Mouse (Mus musculus): ENCODE results near the gene Prcp. TPM values are rescaled to one million over a fixed set of nuclear protein-coding genes. Genes with fewer than 3 reads are reported as not detected.

The Prcp gene
- polyA plus RNA-seq, 1 experiment from 2014 or later, result 18.9 TPM

DNA sequence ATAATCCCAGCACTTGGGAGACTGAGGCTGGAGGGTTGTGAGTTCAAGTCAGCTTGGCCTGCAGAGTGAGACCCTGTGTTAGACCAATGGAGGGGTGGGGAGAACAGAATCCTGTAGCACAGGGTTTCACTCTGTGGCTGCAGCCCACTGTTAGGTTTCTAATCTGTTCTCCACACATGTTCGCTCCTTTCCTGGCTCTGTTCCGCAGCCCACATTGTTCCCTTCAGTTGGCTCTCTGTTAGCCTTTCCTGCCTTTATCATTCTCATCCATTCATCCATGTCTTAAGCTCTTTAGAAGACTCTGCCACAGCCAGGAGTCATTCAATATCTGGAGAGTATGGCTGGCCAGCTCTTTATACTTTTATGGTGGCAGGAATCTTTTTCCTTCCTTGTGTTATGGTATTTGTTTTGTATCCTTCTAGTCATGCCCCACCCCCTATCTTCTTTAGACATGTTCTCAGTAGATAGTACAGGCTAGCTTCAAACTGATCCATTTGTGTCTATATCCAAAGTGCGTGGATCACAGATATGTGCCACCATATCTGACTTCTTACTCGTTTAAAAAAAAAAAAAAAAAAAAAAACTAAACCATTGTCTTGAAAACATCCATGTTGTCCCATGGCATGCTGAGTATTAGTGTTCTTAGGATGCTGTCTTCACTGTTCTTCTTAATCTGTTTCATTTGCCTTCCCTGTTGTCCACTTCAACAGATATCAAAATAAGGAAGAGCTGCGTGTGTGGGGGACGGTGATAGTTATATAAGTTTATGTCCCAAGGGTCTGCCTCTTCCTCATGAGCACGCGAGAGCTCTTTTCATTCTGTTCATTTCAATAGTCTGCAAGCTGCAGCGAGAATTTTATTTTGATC is 9.8 kb downstream of the Prcp start:
- no peaks in the 10 kb centered on the region for H3K9me3 ChIP-seq (replicated peaks; ENCODE audit: control insufficient read depth, low read length, poor library complexity, severe bottlenecking)
- WGBS, result 82% methylated on average over 9 of the region's 9 CpGs
- H3K4me1 ChIP-seq (ENCODE audit: control insufficient read depth, insufficient read depth, low read length), result no peaks in the 10 kb centered on the region
- no peak overlapping the region for H3K9ac ChIP-seq (ENCODE audit: low read depth, low read length)
- no peaks in the 10 kb centered on the region for H3K27me3 ChIP-seq (ENCODE audit: control insufficient read depth, insufficient read depth, low read depth, low read length)
- H3K36me3 ChIP-seq (ENCODE audit: control insufficient read depth, insufficient read depth, low read length), result no peaks in the 10 kb centered on the region
- no peak overlapping the region for H3K4me2 ChIP-seq (ENCODE audit: low read length)
- no peak overlapping the region for H3K27ac ChIP-seq (ENCODE audit: low read length)
- ATAC-seq, result no peak
- H3K4me3 ChIP-seq (ENCODE audit: low read depth, low read length), result no peak overlapping the region

DNA sequence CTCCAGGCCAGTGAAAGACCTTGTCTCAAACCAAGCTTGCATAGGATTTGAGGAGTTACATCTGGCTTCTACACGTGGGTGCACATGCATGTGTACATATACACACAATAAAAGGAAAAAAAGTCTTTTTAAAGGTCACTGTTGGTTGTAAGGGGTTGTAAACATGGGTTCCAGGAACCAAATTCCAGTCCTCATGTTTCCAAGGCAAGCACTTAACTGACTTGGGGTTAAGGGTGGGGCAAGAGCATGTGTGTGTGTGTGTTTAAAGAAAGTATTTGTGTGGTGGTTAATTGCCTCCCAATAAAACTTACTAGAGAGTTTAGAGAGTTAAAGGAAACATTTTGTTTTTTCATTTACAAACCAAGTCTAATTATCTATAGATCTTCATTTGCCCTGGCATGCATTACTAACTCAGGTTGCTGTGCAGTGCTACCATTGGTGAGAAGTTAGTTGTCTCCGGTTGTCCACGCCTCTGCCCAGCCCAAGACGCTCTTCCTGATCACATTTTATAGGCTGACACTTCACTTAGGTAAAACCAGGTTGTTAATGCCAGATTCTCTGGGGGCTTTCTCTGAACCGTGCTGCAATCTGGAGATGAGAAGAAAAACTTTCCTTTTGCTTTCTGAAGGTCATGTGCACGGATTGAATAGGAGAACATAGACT is 10.9 kb downstream of the Prcp start:
- Histone ChIP-seq H3K9ac (ENCODE audit: low read depth, low read length) (no peak overlapping the region), H3K9me3 (replicated peaks; ENCODE audit: control insufficient read depth, low read length, poor library complexity, severe bottlenecking) (no peaks in the 10 kb centered on the region), H3K4me1 (ENCODE audit: control insufficient read depth, insufficient read depth, low read length) (no peaks in the 10 kb centered on the region), H3K27ac (ENCODE audit: low read length) (no peak overlapping the region), H3K4me2 (ENCODE audit: low read length) (no peak overlapping the region), H3K36me3 (ENCODE audit: control insufficient read depth, insufficient read depth, low read length) (no peaks in the 10 kb centered on the region), H3K27me3 (ENCODE audit: control insufficient read depth, insufficient read depth, low read depth, low read length) (no peaks in the 10 kb centered on the region), H3K4me3 (ENCODE audit: low read depth, low read length) (no peak overlapping the region)
- no peak for ATAC-seq
- 87% methylated on average over 6 of the region's 6 CpGs for WGBS

- 87% methylated on average over 7 of the region's 7 CpGs for WGBS
- no peaks in the 10 kb centered on the region for H3K36me3 ChIP-seq (ENCODE audit: control insufficient read depth, insufficient read depth, low read length)
- H3K4me3 ChIP-seq (ENCODE audit: low read depth, low read length), result no peak overlapping the region
- no peaks in the 10 kb centered on the region for H3K4me1 ChIP-seq (ENCODE audit: control insufficient read depth, insufficient read depth, low read length)
- no peak for ATAC-seq
- no peak overlapping the region for H3K9ac ChIP-seq (ENCODE audit: low read depth, low read length)
- H3K9me3 ChIP-seq (replicated peaks; ENCODE audit: control insufficient read depth, low read length, poor library complexity, severe bottlenecking), result no peaks in the 10 kb centered on the region
- H3K27ac ChIP-seq (ENCODE audit: low read length), result no peak overlapping the region
- H3K27me3 ChIP-seq (ENCODE audit: control insufficient read depth, insufficient read depth, low read depth, low read length), result no peaks in the 10 kb centered on the region
- no peak overlapping the region for H3K4me2 ChIP-seq (ENCODE audit: low read length)
These were observed 12.5 kb downstream of the Prcp start for GRCm38 (mm10) chr7:92886801-92887200.

GRCm38 (mm10) chr7:92887230-92887629 is 13.0 kb downstream of the Prcp start:
- H3K9ac ChIP-seq (ENCODE audit: low read depth, low read length), result no peak overlapping the region
- no peak overlapping the region for H3K4me2 ChIP-seq (ENCODE audit: low read length)
- ATAC-seq, result no peak
- no peak overlapping the region for H3K27ac ChIP-seq (ENCODE audit: low read length)
- no peaks in the 10 kb centered on the region for H3K9me3 ChIP-seq (replicated peaks; ENCODE audit: control insufficient read depth, low read length, poor library complexity, severe bottlenecking)
- WGBS, result 95% methylated on average over 5 of the region's 5 CpGs
- no peaks in the 10 kb centered on the region for H3K36me3 ChIP-seq (ENCODE audit: control insufficient read depth, insufficient read depth, low read length)
- no peaks in the 10 kb centered on the region for H3K4me1 ChIP-seq (ENCODE audit: control insufficient read depth, insufficient read depth, low read length)
- H3K27me3 ChIP-seq (ENCODE audit: control insufficient read depth, insufficient read depth, low read depth, low read length), result no peaks in the 10 kb centered on the region
- no peak overlapping the region for H3K4me3 ChIP-seq (ENCODE audit: low read depth, low read length)

GRCm38 (mm10) chr7:92890211-92890610 is 15.9 kb downstream of the Prcp start:
- no peak for ATAC-seq
- H3K4me1 ChIP-seq (ENCODE audit: control insufficient read depth, insufficient read depth, low read length), result no peaks in the 10 kb centered on the region
- WGBS, result 62% methylated on average over 1 of the region's 1 CpGs
- H3K4me2 ChIP-seq (ENCODE audit: low read length), result no peak overlapping the region
- H3K27me3 ChIP-seq (ENCODE audit: control insufficient read depth, insufficient read depth, low read depth, low read length), result no peaks in the 10 kb centered on the region
- H3K9ac ChIP-seq (ENCODE audit: low read depth, low read length), result no peak overlapping the region
- no peak overlapping the region for H3K4me3 ChIP-seq (ENCODE audit: low read depth, low read length)
- H3K9me3 ChIP-seq (replicated peaks; ENCODE audit: control insufficient read depth, low read length, poor library complexity, severe bottlenecking), result no peaks in the 10 kb centered on the region
- H3K27ac ChIP-seq (ENCODE audit: low read length), result no peak overlapping the region
- no peaks in the 10 kb centered on the region for H3K36me3 ChIP-seq (ENCODE audit: control insufficient read depth, insufficient read depth, low read length)

GRCm38 (mm10) chr7:92890618-92891230 is 16.5 kb downstream of the Prcp start:
- no peaks in the 10 kb centered on the region for H3K36me3 ChIP-seq (ENCODE audit: control insufficient read depth, insufficient read depth, low read length)
- no peak overlapping the region for H3K4me2 ChIP-seq (ENCODE audit: low read length)
- 63% methylated on average over 4 of the region's 4 CpGs for WGBS
- ATAC-seq, result no peak
- H3K9me3 ChIP-seq (replicated peaks; ENCODE audit: control insufficient read depth, low read length, poor library complexity, severe bottlenecking), result no peaks in the 10 kb centered on the region
- H3K4me1 ChIP-seq (ENCODE audit: control insufficient read depth, insufficient read depth, low read length), result no peaks in the 10 kb centered on the region
- no peak overlapping the region for H3K4me3 ChIP-seq (ENCODE audit: low read depth, low read length)
- no peak overlapping the region for H3K9ac ChIP-seq (ENCODE audit: low read depth, low read length)
- no peak overlapping the region for H3K27ac ChIP-seq (ENCODE audit: low read length)
- no peaks in the 10 kb centered on the region for H3K27me3 ChIP-seq (ENCODE audit: control insufficient read depth, insufficient read depth, low read depth, low read length)

DNA sequence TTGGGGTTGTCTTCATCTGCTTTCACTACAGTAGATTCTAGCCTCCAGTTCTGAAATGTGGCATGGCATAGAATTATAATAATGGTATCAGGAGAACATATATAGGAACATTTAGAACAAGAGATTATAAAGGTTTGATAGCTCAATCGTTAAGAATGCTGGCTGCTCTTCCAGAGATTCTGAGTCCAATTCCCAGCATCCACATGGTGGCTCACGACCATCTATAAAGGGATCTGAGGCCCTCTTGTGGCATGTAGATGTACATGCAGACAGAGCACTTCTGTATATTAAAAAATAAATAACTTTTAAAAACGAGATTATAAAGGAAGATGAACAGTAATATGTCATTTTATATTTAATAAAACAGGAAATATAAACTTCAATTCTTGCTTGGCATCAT is 19.2 kb downstream of the Prcp start:
- Histone ChIP-seq H3K27me3 (ENCODE audit: control insufficient read depth, insufficient read depth, low read depth, low read length) (no peaks in the 10 kb centered on the region), H3K4me2 (ENCODE audit: low read length) (no peak overlapping the region), H3K27ac (ENCODE audit: low read length) (no peak overlapping the region), H3K9ac (ENCODE audit: low read depth, low read length) (no peak overlapping the region), H3K4me3 (ENCODE audit: low read depth, low read length) (no peak overlapping the region), H3K4me1 (ENCODE audit: control insufficient read depth, insufficient read depth, low read length) (no peaks in the 10 kb centered on the region), H3K36me3 (ENCODE audit: control insufficient read depth, insufficient read depth, low read length) (no peaks in the 10 kb centered on the region), H3K9me3 (replicated peaks; ENCODE audit: control insufficient read depth, low read length, poor library complexity, severe bottlenecking) (no peaks in the 10 kb centered on the region)
- no peak for ATAC-seq
- 53% methylated on average over 3 of the region's 3 CpGs for WGBS

- Histone ChIP-seq H3K9me3 (replicated peaks; ENCODE audit: control insufficient read depth, low read length, poor library complexity, severe bottlenecking) (no peaks in the 10 kb centered on the region), H3K27me3 (ENCODE audit: control insufficient read depth, insufficient read depth, low read depth, low read length) (no peaks in the 10 kb centered on the region), H3K4me2 (ENCODE audit: low read length) (no peak overlapping the region), H3K4me1 (ENCODE audit: control insufficient read depth, insufficient read depth, low read length) (no peaks in the 10 kb centered on the region), H3K4me3 (ENCODE audit: low read depth, low read length) (no peak overlapping the region), H3K27ac (ENCODE audit: low read length) (no peak overlapping the region), H3K36me3 (ENCODE audit: control insufficient read depth, insufficient read depth, low read length) (no peaks in the 10 kb centered on the region), H3K9ac (ENCODE audit: low read depth, low read length) (no peak overlapping the region)
- WGBS, result 83% methylated on average over 5 of the region's 5 CpGs
- ATAC-seq, result no peak
These were observed 21.8 kb downstream of the Prcp start for GRCm38 (mm10) chr7:92896036-92896435.

GRCm38 (mm10) chr7:92897021-92897420 is 22.8 kb downstream of the Prcp start:
- Histone ChIP-seq H3K4me3 (ENCODE audit: low read depth, low read length) (no peak overlapping the region), H3K36me3 (ENCODE audit: control insufficient read depth, insufficient read depth, low read length) (no peaks in the 10 kb centered on the region), H3K27me3 (ENCODE audit: control insufficient read depth, insufficient read depth, low read depth, low read length) (no peaks in the 10 kb centered on the region), H3K4me1 (ENCODE audit: control insufficient read depth, insufficient read depth, low read length) (no peaks in the 10 kb centered on the region), H3K4me2 (ENCODE audit: low read length) (no peak overlapping the region), H3K27ac (ENCODE audit: low read length) (no peak overlapping the region), H3K9ac (ENCODE audit: low read depth, low read length) (no peak overlapping the region), H3K9me3 (replicated peaks; ENCODE audit: control insufficient read depth, low read length, poor library complexity, severe bottlenecking) (no peaks in the 10 kb centered on the region)
- ATAC-seq, result no peak
- WGBS, result 53% methylated on average over 2 of the region's 2 CpGs

Measured in midbrain, embryonic 16.5 days (tissue).